Mouse (Mus musculus): ENCODE results near the gene Sbds.
A peak's percentile ranks its signal among the peaks of the same experiment; 100 is the strongest.
"Not testable (repeated sequence)": the region's sequence is repeated elsewhere in the genome, so short reads cannot be mapped to it uniquely, and the experiment has no call there.

- 0 out of 2 replicates have a peak, but pooled peaks have one; percentile 13 for TF ChIP-seq CTCF (IDR thresholded peaks at IDR 0.05; ENCODE audit: low read depth)
- not testable (repeated sequence) for TF ChIP-seq EP300 (IDR thresholded peaks at IDR 0.05; ENCODE audit: low read depth)
Measured at GRCm38 (mm10) chr5:130255799-130256525, 632 bp upstream of the Sbds start.
